Mouse (Mus musculus) liver, postnatal 0 days (tissue): ENCODE results near the gene Myf5. TPM values are rescaled to one million over a fixed set of nuclear protein-coding genes. Genes with fewer than 3 reads are reported as not detected.
A peak's percentile ranks its signal among the peaks of the same experiment; 100 is the strongest.

Experiments used
- ATAC-seq: fragments of 200-750 bp; cut with Nextera tagmentation; 2 replicates; pipeline ENCODE4 v1.8.0; 2017; ENCODE audit warnings: mild to moderate bottlenecking, moderate library complexity
- DNase-seq: peaks from one replicate; pipeline ENCODE4 v3.0.0-alpha.2; 2016
- H3K27ac ChIP-seq: fragments of 300-500 bp; sonication (generic); 2 replicates; pipeline ENCODE4 v1.5.1; 2014; ENCODE audit warnings: antibody characterized with exemption, moderate library complexity, mild to moderate bottlenecking, low read depth
- H3K27me3 ChIP-seq: fragments of 300-500 bp; sonication (generic); 2 replicates; pipeline ENCODE4 v1.6.1; 2014; ENCODE audit warnings: low read length, control low read depth, mixed read lengths; ENCODE audit not compliant: insufficient read depth
- H3K36me3 ChIP-seq: fragments of 300-500 bp; sonication (generic); replicated peaks from 2 replicates; pipeline ENCODE4 v1.6.1; 2014; ENCODE audit warnings: mild to moderate bottlenecking, control low read depth, low read length, moderate library complexity, mixed read lengths; ENCODE audit not compliant: insufficient read depth
- H3K4me1 ChIP-seq: fragments of 300-500 bp; sonication (generic); 2 replicates; pipeline ENCODE4 v1.6.1; 2014; ENCODE audit warnings: antibody characterized with exemption, mild to moderate bottlenecking, control low read depth; ENCODE audit not compliant: insufficient read depth
- H3K4me2 ChIP-seq: fragments of 300-500 bp; sonication (generic); 2 replicates; pipeline ENCODE4 v1.6.1; 2014; ENCODE audit warnings: low read depth, mild to moderate bottlenecking, low read length, moderate library complexity, mixed read lengths
- H3K4me3 ChIP-seq: fragments of 300-500 bp; sonication (generic); 2 replicates; pipeline ENCODE4 v1.5.1; 2014; ENCODE audit warnings: low read depth, low read length
- H3K9ac ChIP-seq: fragments of 300-500 bp; sonication (generic); replicated peaks from 2 replicates; pipeline ENCODE4 v1.6.1; 2014; ENCODE audit warnings: mild to moderate bottlenecking, moderate library complexity
- H3K9me3 ChIP-seq: fragments of 300-500 bp; sonication (generic); 2 replicates; pipeline ENCODE4 v1.6.1; 2016; ENCODE audit warnings: mild to moderate bottlenecking, control low read depth, low read length, mixed read lengths
- CTCF ChIP-seq: sonication (generic); IDR thresholded peaks from 2 replicates; pipeline ENCODE4 v1.5.1; 2016; ENCODE audit warnings: antibody characterized with exemption, low read depth
- EP300 ChIP-seq: IDR thresholded peaks from 2 replicates; pipeline ENCODE4 v1.6.1; 2016; ENCODE audit warnings: antibody characterized with exemption, low read depth, mild to moderate bottlenecking
- WGBS: fragments of 180-500 bp; shearing (Covaris S2); extraction: QIAGEN DNeasy Blood & Tissue Kit; methylation state at CpG from one replicate; pipeline ENCODE4 v1.1.7; 2014; ENCODE audit not compliant: insufficient replicate concordance; 5-methylcytosine and 5-hydroxymethylcytosine counted together
- polyA plus RNA-seq: library from polyadenylated mRNA; unstranded; fragments of >200 nt; fragmentation: Nextera tagmentation; extraction: Ambion mirVana; gene quantifications from 2 replicates; pipeline ENCODE4 v1.2.1, GENCODE M21; 2015

The Myf5 gene
- polyA plus RNA-seq, 1 experiment from 2014 or later: not detected

GRCm38 (mm10) chr10:107488654-107489315 lies 2.9 kb upstream of the Myf5 start:
- Histone ChIP-seq H3K27ac (no peak overlapping the region), H3K27me3 (no peaks in the 10 kb centered on the region), H3K4me3 (no peak overlapping the region), H3K4me2 (no peak overlapping the region), H3K9me3 (no peaks in the 10 kb centered on the region), H3K36me3 (no peaks in the 10 kb centered on the region), H3K9ac (no peak overlapping the region), H3K4me1 (no peaks in the 10 kb centered on the region)
- TF ChIP-seq EP300 (no peak), CTCF (no peak)
- WGBS: 21% methylated on average over 12 of the region's 12 CpGs
- ATAC-seq (no peak), DNase-seq (no peak)

DNA sequence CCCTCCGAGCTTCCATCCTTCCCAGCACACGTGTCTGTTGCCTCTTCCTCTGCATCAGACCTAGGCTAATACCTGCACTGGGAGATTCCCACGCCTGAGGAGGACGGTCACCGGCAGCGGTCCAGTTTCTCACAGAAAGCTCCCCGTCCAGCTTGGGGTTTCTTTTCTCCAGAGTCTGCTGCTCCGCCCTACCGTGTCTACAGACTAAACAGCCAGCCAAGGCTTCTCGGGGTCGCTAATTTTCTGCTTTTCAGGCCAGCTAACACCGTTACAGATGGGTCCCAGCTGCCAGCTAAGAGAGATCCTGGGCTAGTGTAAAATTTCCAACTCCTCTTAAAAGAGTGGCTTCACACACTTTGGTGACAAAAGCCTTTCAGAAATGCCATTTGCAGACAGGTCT lies 836 bp upstream of the Myf5 start:
- no peak overlapping the region for H3K4me3 ChIP-seq
- no peak overlapping the region for H3K4me2 ChIP-seq
- no peaks in the 10 kb centered on the region for H3K9me3 ChIP-seq
- no peaks in the 10 kb centered on the region for H3K27me3 ChIP-seq
- no peak overlapping the region for H3K27ac ChIP-seq
- ATAC-seq: no peak
- no peak for TF ChIP-seq CTCF
- no peak for TF ChIP-seq EP300
- 67% methylated on average over 12 of the region's 12 CpGs for WGBS
- H3K9ac ChIP-seq: no peak overlapping the region
- no peaks in the 10 kb centered on the region for H3K36me3 ChIP-seq
- no peak for DNase-seq
- H3K4me1 ChIP-seq: no peaks in the 10 kb centered on the region

DNA sequence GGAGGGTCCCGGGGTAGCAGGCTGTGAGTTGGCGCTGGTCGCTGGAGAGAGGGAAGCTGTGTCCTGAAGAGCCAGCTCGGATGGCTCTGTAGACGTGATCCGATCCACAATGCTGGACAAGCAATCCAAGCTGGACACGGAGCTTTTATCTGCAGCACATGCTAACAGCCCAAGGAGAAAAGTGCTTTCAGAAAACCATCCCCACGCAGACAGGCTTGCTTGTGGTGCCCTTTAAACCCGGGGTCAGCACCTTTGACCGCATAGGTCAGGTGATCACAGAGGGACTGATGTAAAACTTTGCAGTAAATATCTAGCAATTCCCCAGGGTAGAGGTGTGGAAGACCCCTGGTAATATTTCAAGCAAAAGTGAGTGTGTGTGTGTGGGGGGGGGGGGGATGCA lies 1.9 kb downstream of the Myf5 start:
- Histone ChIP-seq H3K4me2 (peak overlapping the region; percentile 45; the same call in 1 of the 2 replicates), H3K27ac (no peak overlapping the region), H3K36me3 (no peaks in the 10 kb centered on the region), H3K9me3 (no peaks in the 10 kb centered on the region), H3K4me3 (no peak overlapping the region), H3K9ac (no peak overlapping the region), H3K27me3 (no peaks in the 10 kb centered on the region), H3K4me1 (no peaks in the 10 kb centered on the region)
- WGBS: 66% methylated on average over 10 of the region's 10 CpGs
- no peak for TF ChIP-seq EP300
- TF ChIP-seq CTCF: no peak
- no peak for ATAC-seq
- no peak for DNase-seq

- no peaks in the 10 kb centered on the region for H3K4me1 ChIP-seq
- H3K9ac ChIP-seq: no peak overlapping the region
- H3K4me3 ChIP-seq: no peak overlapping the region
- no peak overlapping the region for H3K4me2 ChIP-seq
- WGBS: 32% methylated on average over 2 of the region's 2 CpGs
- H3K27me3 ChIP-seq: no peaks in the 10 kb centered on the region
- H3K36me3 ChIP-seq: no peaks in the 10 kb centered on the region
- H3K27ac ChIP-seq: no peak overlapping the region
- DNase-seq (no peak), ATAC-seq (no peak)
- no peaks in the 10 kb centered on the region for H3K9me3 ChIP-seq
- TF ChIP-seq EP300 (no peak), CTCF (no peak)
Observed at GRCm38 (mm10) chr10:107473497-107473896, 12.4 kb downstream of the Myf5 start.

DNA sequence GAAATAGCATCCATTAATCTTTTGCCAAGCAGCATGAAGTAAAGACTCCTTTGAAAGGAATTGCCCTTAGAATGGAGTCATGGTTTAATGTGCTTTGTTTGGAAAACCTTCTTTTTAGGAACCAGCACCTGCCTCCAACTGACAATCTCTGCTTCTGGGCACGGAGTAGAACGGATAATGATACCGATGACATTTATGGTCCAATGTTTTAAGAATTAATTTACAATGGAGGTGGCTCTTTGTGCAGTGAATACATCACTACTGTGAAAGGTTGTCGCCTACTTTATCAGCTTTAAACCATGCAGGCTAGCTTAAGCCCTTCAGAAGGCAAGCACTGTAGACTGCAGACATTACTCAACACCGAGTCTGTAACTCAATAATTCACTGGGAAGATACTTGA lies 14.2 kb downstream of the Myf5 start:
- no peak for DNase-seq
- H3K27ac ChIP-seq: no peak overlapping the region

GRCm38 (mm10) chr10:107467819-107468218 lies 18.1 kb downstream of the Myf5 start:
- WGBS: 75% methylated on average over 7 of the region's 7 CpGs
- no peak for ATAC-seq
- DNase-seq: no peak

More for the DNA sequence above, 14.2 kb downstream of the Myf5 start:
- no peaks in the 10 kb centered on the region for H3K36me3 ChIP-seq
- no peak for ATAC-seq
- H3K9ac ChIP-seq: no peak overlapping the region
- no peaks in the 10 kb centered on the region for H3K27me3 ChIP-seq
- no peaks in the 10 kb centered on the region for H3K4me1 ChIP-seq
- no peak overlapping the region for H3K4me3 ChIP-seq
- no peak for TF ChIP-seq CTCF
- TF ChIP-seq EP300: no peak
- no peak overlapping the region for H3K4me2 ChIP-seq
- 71% methylated on average over 5 of the region's 5 CpGs for WGBS
- H3K9me3 ChIP-seq: no peaks in the 10 kb centered on the region

More at GRCm38 (mm10) chr10:107467819-107468218, 18.1 kb downstream of the Myf5 start:
- no peaks in the 10 kb centered on the region for H3K36me3 ChIP-seq
- no peak overlapping the region for H3K4me2 ChIP-seq
- TF ChIP-seq EP300 (no peak), CTCF (no peak)
- no peaks in the 10 kb centered on the region for H3K27me3 ChIP-seq
- H3K9ac ChIP-seq: no peak overlapping the region
- no peaks in the 10 kb centered on the region for H3K4me1 ChIP-seq
- H3K27ac ChIP-seq: no peak overlapping the region
- H3K9me3 ChIP-seq: no peaks in the 10 kb centered on the region
- no peak overlapping the region for H3K4me3 ChIP-seq
